Mouse (Mus musculus) midbrain, embryonic 14.5 days (tissue): ENCODE measurements at regions not wholly inside any gene's neighbourhood (a gene's known extent, or its start where the extent isn't known, plus 50 kb on each side); places are given as distances from the start of the nearest gene placed in this dataset.
A peak's percentile ranks its signal among the peaks of the same experiment; 100 is the strongest.

Experiments
- ATAC-seq: fragments of 200-750 bp; cut with Nextera tagmentation; 2 replicates; pipeline ENCODE4 v1.8.0; 2017; ENCODE audit warnings: moderate number of reproducible peaks, moderate library complexity; ENCODE audit not compliant: low FRiP score, low TSS enrichment
- DNase-seq: peaks from one replicate; pipeline ENCODE4 v3.0.0-alpha.2; 2015
- H3K27ac ChIP-seq: fragments of 300-500 bp; sonication (generic); replicated peaks from 2 replicates; pipeline ENCODE4 v1.5.1; 2014; ENCODE audit warnings: mild to moderate bottlenecking, low read depth, low read length, moderate library complexity
- H3K27me3 ChIP-seq: fragments of 300-500 bp; sonication (generic); 2 replicates; pipeline ENCODE4 v1.6.1; 2014; ENCODE audit warnings: low read length, control low read depth, mixed read lengths; ENCODE audit not compliant: control insufficient read depth, insufficient read depth
- H3K36me3 ChIP-seq: fragments of 300-500 bp; sonication (generic); 2 replicates; pipeline ENCODE4 v1.6.1; 2014; ENCODE audit warnings: low read length, control low read depth; ENCODE audit not compliant: control insufficient read depth, insufficient read depth
- H3K4me1 ChIP-seq: fragments of 300-500 bp; sonication (generic); 2 replicates; pipeline ENCODE4 v1.6.1; 2014; ENCODE audit warnings: mild to moderate bottlenecking, antibody characterized with exemption, low read length, control low read depth; ENCODE audit not compliant: control insufficient read depth, insufficient read depth
- H3K4me2 ChIP-seq: fragments of 300-500 bp; sonication (generic); 2 replicates; pipeline ENCODE4 v1.6.1; 2014; ENCODE audit warnings: mild to moderate bottlenecking, low read length, moderate library complexity
- H3K4me3 ChIP-seq: fragments of 300-500 bp; sonication (generic); replicated peaks from 2 replicates; pipeline ENCODE4 v1.5.1; 2014; ENCODE audit warnings: low read depth, low read length
- H3K9ac ChIP-seq: fragments of 300-500 bp; sonication (generic); replicated peaks from 2 replicates; pipeline ENCODE4 v1.6.1; 2014; ENCODE audit warnings: mild to moderate bottlenecking, low read length, moderate library complexity
- H3K9me3 ChIP-seq: fragments of 300-500 bp; sonication (generic); 2 replicates; pipeline ENCODE4 v1.6.1; 2016; ENCODE audit warnings: low read length, control low read depth, mixed read lengths; ENCODE audit not compliant: control insufficient read depth
- WGBS: fragments of 180-500 bp; shearing (Covaris S2); extraction: QIAGEN DNeasy Blood & Tissue Kit; methylation state at CpG from one replicate; pipeline ENCODE4 v1.1.7; 2014; 5-methylcytosine and 5-hydroxymethylcytosine counted together

DNA sequence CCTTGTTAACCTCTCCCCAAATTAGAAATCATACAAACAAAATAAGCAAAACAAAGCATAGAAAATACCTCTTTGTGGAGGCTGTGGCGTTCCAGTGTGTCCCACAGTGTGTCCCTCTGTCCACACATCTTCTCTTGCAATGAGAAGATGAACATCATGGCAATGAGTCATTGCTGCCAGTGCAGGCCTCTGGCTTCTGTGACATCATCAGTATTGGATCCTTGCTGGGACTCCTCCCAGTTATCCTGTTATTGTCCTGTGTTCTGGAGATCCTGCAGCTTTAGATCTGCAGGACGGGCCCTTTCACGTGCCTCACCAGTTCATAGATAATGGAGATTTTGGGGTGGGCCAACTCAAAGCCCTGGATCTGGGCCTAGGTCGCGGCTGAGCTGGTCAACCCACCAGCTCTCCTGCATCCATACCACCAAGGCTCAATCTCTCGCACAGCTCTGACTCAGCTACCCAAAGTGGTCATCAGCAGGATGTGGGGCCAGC lies 80.9 kb downstream of the Tmem212 start:
- Histone ChIP-seq H3K9ac (no peak overlapping the region), H3K4me2 (no peak overlapping the region), H3K4me3 (no peak overlapping the region), H3K4me1 (no peaks in the 10 kb centered on the region), H3K27me3 (no peaks in the 10 kb centered on the region), H3K27ac (no peak overlapping the region), H3K36me3 (no peaks in the 10 kb centered on the region), H3K9me3 (no peaks in the 10 kb centered on the region)
- ATAC-seq (no peak), DNase-seq (no peak)
- 89% methylated on average over 6 of the region's 6 CpGs for WGBS

DNA sequence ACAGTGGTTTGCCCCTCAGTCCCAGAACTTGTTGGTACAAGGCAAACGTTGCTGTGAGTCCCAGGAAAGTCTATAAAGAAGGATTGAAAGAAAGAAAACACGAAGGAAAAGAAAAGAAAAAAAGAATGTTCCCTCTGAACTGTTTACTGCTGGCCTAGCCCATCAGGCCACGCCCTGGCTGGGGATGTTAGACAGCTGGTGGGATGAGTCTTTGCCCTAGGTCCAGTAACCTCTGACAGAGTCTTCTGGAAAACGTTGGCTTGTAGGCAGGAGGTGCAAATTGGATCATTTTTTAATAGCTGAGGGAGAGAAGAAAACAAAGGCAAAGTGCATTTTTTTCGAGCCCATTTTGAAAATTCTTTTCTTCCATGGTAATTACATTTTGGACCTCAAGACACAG lies 91.9 kb downstream of the Tmem212 start:
- 78% methylated on average over 5 of the region's 5 CpGs for WGBS
- no peaks in the 10 kb centered on the region for H3K36me3 ChIP-seq
- no peaks in the 10 kb centered on the region for H3K4me1 ChIP-seq
- no peak overlapping the region for H3K9ac ChIP-seq
- no peak for ATAC-seq
- no peak overlapping the region for H3K27ac ChIP-seq
- no peak overlapping the region for H3K4me2 ChIP-seq
- DNase-seq: no peak
- no peaks in the 10 kb centered on the region for H3K9me3 ChIP-seq
- H3K27me3 ChIP-seq: no peaks in the 10 kb centered on the region
- no peak overlapping the region for H3K4me3 ChIP-seq

GRCm38 (mm10) chr3:27791633-27791951 lies 80.5 kb upstream of the Fndc3b start:
- H3K4me1 ChIP-seq: no peaks in the 10 kb centered on the region
- no peaks in the 10 kb centered on the region for H3K9me3 ChIP-seq
- H3K4me2 ChIP-seq: no peak overlapping the region
- no peak overlapping the region for H3K4me3 ChIP-seq
- no peak for ATAC-seq
- no peak overlapping the region for H3K27ac ChIP-seq
- no peaks in the 10 kb centered on the region for H3K27me3 ChIP-seq
- WGBS: 76% methylated on average over 3 of the region's 3 CpGs
- H3K9ac ChIP-seq: no peak overlapping the region
- no peak for DNase-seq
- no peaks in the 10 kb centered on the region for H3K36me3 ChIP-seq

- Histone ChIP-seq H3K4me3 (no peak overlapping the region), H3K4me1 (no peaks in the 10 kb centered on the region), H3K4me2 (no peak overlapping the region), H3K27ac (no peak overlapping the region), H3K9me3 (no peaks in the 10 kb centered on the region), H3K27me3 (no peaks in the 10 kb centered on the region), H3K36me3 (no peaks in the 10 kb centered on the region), H3K9ac (no peak overlapping the region)
- ATAC-seq: no peak
- no peak for DNase-seq
- 94% methylated on average over 13 of the region's 13 CpGs for WGBS
Observed at GRCm38 (mm10) chr3:27790932-27791632, 80.0 kb upstream of the Fndc3b start.

DNA sequence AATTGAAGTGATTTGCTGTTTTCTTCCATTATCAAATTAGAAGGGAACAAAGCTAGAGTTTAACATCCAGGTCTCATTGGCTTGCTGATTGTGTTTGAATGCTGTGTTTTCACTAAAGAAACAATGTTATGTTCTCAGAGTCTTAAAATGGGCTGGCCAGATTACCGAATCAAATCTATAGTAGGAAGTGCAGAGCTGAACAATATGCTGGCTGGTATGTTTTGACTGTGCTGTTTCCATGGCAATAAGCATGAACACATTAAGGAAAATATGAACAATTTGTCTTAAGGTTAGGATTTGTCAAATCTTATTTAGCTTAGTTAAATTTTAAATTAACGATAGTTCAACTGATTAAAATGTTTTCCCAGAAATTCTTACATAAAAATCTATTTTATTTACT lies 72.8 kb upstream of the Fndc3b start:
- Histone ChIP-seq H3K4me1 (peaks cover 22% of the 10 kb centered on the region), H3K36me3 (no peaks in the 10 kb centered on the region), H3K27ac (no peak overlapping the region), H3K9ac (no peak overlapping the region), H3K27me3 (no peaks in the 10 kb centered on the region), H3K9me3 (no peaks in the 10 kb centered on the region), H3K4me2 (no peak overlapping the region), H3K4me3 (no peak overlapping the region)
- WGBS: 64% methylated on average over 2 of the region's 2 CpGs
- DNase-seq (peak; percentile 46), ATAC-seq (no peak)

- H3K36me3 ChIP-seq: no peaks in the 10 kb centered on the region
- no peaks in the 10 kb centered on the region for H3K27me3 ChIP-seq
- H3K9me3 ChIP-seq: no peaks in the 10 kb centered on the region
- no peak overlapping the region for H3K4me3 ChIP-seq
- ATAC-seq: no peak
- no peak overlapping the region for H3K4me2 ChIP-seq
- no peak overlapping the region for H3K9ac ChIP-seq
- H3K4me1 ChIP-seq: peaks cover 22% of the 10 kb centered on the region
- no peak overlapping the region for H3K27ac ChIP-seq
- 69% methylated on average over 4 of the region's 4 CpGs for WGBS
- DNase-seq: no peak
Observed at GRCm38 (mm10) chr3:27783476-27783875, 72.4 kb upstream of the Fndc3b start.

GRCm38 (mm10) chr3:27782056-27782765 lies 71.1 kb upstream of the Fndc3b start:
- 21% methylated on average over 19 of the region's 19 CpGs for WGBS
- DNase-seq (peak; percentile 59), ATAC-seq (peak; percentile 40; the same call in 1 of the 2 replicates)
- peak overlapping the region; percentile 31 for H3K4me2 ChIP-seq
- no peaks in the 10 kb centered on the region for H3K27me3 ChIP-seq
- H3K4me3 ChIP-seq: no peak overlapping the region
- peaks cover 22% of the 10 kb centered on the region for H3K4me1 ChIP-seq
- H3K9ac ChIP-seq: 0 out of 2 replicates have a peak overlapping the region, but pooled peaks have one; percentile 20
- no peaks in the 10 kb centered on the region for H3K36me3 ChIP-seq
- H3K27ac ChIP-seq: peak overlapping the region; percentile 57; the same call in 1 of the 2 replicates
- no peaks in the 10 kb centered on the region for H3K9me3 ChIP-seq

GRCm38 (mm10) chr3:27779892-27780291 lies 68.8 kb upstream of the Fndc3b start:
- Histone ChIP-seq H3K4me2 (no peak overlapping the region), H3K4me1 (peaks cover 22% of the 10 kb centered on the region), H3K27ac (no peak overlapping the region), H3K9me3 (no peaks in the 10 kb centered on the region), H3K36me3 (no peaks in the 10 kb centered on the region), H3K9ac (no peak overlapping the region), H3K4me3 (no peak overlapping the region), H3K27me3 (no peaks in the 10 kb centered on the region)
- peak; percentile 44 for DNase-seq
- WGBS: 21% methylated on average over 7 of the region's 7 CpGs
- ATAC-seq: no peak

- Histone ChIP-seq H3K4me3 (no peak overlapping the region), H3K9ac (no peak overlapping the region), H3K36me3 (no peaks in the 10 kb centered on the region), H3K9me3 (no peaks in the 10 kb centered on the region), H3K4me2 (no peak overlapping the region), H3K4me1 (peaks cover 18% of the 10 kb centered on the region), H3K27me3 (no peaks in the 10 kb centered on the region), H3K27ac (no peak overlapping the region)
- no peak for ATAC-seq
- 97% methylated on average over 6 of the region's 6 CpGs for WGBS
- DNase-seq: no peak
Observed at GRCm38 (mm10) chr3:27777751-27778150, 66.6 kb upstream of the Fndc3b start.
